Mouse (Mus musculus): ENCODE results near the gene Nutm1. TPM values are rescaled to one million over a fixed set of nuclear protein-coding genes. Genes with fewer than 3 reads are reported as not detected.
A peak's percentile ranks its signal among the peaks of the same experiment; 100 is the strongest.
"Not testable (repeated sequence)": the region's sequence is repeated elsewhere in the genome, so short reads cannot be mapped to it uniquely, and the experiment has no call there.

Nutm1 gene
- 0.05 TPM in 1 of 2 replicates, not detected in the other for polyA plus RNA-seq (2014; fragmentation: Nextera tagmentation; extraction: Ambion mirVana)

GRCm38 (mm10) chr2:112259241-112259962, at the start of gene Nutm1:
Nutm1 (minus strand) TSS chr2:112259291.
- Histone ChIP-seq H3K36me3 (ENCODE audit: control insufficient read depth, insufficient read depth, low read length) (no peaks in the 10 kb centered on the region), H3K9ac (ENCODE audit: low read length) (no peak within 1 kb of the TSS), H3K4me3 (ENCODE audit: low read depth, low read length) (no peak within 1 kb of the TSS), H3K27ac (ENCODE audit: low read depth, low read length) (no peak within 1 kb of the TSS), H3K4me2 (ENCODE audit: low read depth, low read length, severe bottlenecking) (no peak within 1 kb of the TSS), H3K27me3 (ENCODE audit: control insufficient read depth, insufficient read depth, low read length) (no peaks in the 10 kb centered on the region), H3K4me1 (replicated peaks; ENCODE audit: control insufficient read depth, insufficient read depth, low read length) (no peaks in the 10 kb centered on the region), H3K9me3 (ENCODE audit: control insufficient read depth, low read length) (no peaks in the 10 kb centered on the region)
- 77% methylated on average over 10 of the region's 10 CpGs for WGBS
- ATAC-seq (replicated peaks; ENCODE audit: low FRiP score), result no peak
- no peak for DNase-seq (ENCODE audit: low spot score)

DNA sequence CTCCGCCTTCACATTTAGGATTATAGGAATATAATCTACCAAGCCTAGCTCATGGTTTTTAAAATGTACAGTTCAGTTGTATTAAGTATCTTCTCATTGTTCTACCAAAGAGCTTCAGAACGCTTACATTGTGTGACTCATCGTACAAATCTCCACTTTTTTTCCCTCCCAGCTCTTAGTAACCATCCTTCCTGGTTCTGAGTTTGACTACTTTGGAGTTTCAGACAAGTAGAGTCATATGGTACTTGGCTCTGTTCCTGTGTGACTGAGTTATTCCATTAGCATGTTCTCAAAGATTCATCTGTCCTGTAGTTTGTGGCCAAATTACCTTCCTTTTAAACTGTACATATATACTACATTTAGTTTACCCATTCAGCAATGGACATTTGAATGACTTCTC, 49.6 kb upstream of the Nutm1 start:
- Histone ChIP-seq H3K27me3 (ENCODE audit: control insufficient read depth, insufficient read depth, low read length) (no peaks in the 10 kb centered on the region), H3K4me3 (ENCODE audit: low read depth, low read length) (no peak overlapping the region), H3K36me3 (ENCODE audit: control insufficient read depth, insufficient read depth, low read length) (no peaks in the 10 kb centered on the region), H3K9me3 (ENCODE audit: control insufficient read depth, low read length) (no peaks in the 10 kb centered on the region), H3K4me2 (ENCODE audit: low read depth, low read length, severe bottlenecking) (no peak overlapping the region), H3K9ac (ENCODE audit: low read length) (no peak overlapping the region), H3K27ac (ENCODE audit: low read depth, low read length) (no peak overlapping the region), H3K4me1 (replicated peaks; ENCODE audit: control insufficient read depth, insufficient read depth, low read length) (no peaks in the 10 kb centered on the region)
- ATAC-seq (replicated peaks; ENCODE audit: low FRiP score) (no peak), DNase-seq (ENCODE audit: low spot score) (no peak)
- WGBS, result 95% methylated on average over 3 of the region's 3 CpGs

- H3K4me3 ChIP-seq (ENCODE audit: low read depth, low read length), result no peak overlapping the region
- no peak for DNase-seq (ENCODE audit: low spot score)
- H3K9me3 ChIP-seq (ENCODE audit: control insufficient read depth, low read length), result no peaks in the 10 kb centered on the region
- no peaks in the 10 kb centered on the region for H3K36me3 ChIP-seq (ENCODE audit: control insufficient read depth, insufficient read depth, low read length)
- no peaks in the 10 kb centered on the region for H3K27me3 ChIP-seq (ENCODE audit: control insufficient read depth, insufficient read depth, low read length)
- H3K27ac ChIP-seq (ENCODE audit: low read depth, low read length), result no peak overlapping the region
- no peak overlapping the region for H3K9ac ChIP-seq (ENCODE audit: low read length)
- WGBS, result 94% methylated on average over 4 of the region's 4 CpGs
- no peak for ATAC-seq (replicated peaks; ENCODE audit: low FRiP score)
- H3K4me2 ChIP-seq (ENCODE audit: low read depth, low read length, severe bottlenecking), result no peak overlapping the region
- no peaks in the 10 kb centered on the region for H3K4me1 ChIP-seq (replicated peaks; ENCODE audit: control insufficient read depth, insufficient read depth, low read length)
These were observed 39.1 kb upstream of the Nutm1 start for GRCm38 (mm10) chr2:112298221-112298620.

DNA sequence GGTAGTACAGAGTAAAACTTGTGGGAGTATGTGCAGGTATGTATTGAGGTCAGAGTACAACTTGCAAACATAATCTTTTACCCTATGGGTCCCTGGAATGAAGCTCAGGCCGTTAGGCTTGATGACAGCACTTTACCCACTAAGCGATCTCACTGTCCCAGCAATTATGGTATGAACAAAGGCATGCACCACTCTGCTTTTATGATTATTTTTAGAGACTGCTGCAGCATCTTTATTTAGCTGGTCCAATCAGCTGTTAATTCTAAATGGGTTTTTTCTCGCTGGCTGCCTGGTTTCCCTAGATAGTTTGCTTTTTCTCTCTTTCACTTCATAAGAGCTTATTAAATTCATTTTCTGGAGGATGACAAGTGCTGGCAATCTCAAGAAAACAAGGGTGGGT, 37.1 kb upstream of the Nutm1 start:
- Histone ChIP-seq H3K27me3 (ENCODE audit: control insufficient read depth, insufficient read depth, low read length) (no peaks in the 10 kb centered on the region), H3K27ac (ENCODE audit: low read depth, low read length) (no peak overlapping the region), H3K36me3 (ENCODE audit: control insufficient read depth, insufficient read depth, low read length) (no peaks in the 10 kb centered on the region), H3K9ac (ENCODE audit: low read length) (no peak overlapping the region), H3K9me3 (ENCODE audit: control insufficient read depth, low read length) (no peaks in the 10 kb centered on the region), H3K4me3 (ENCODE audit: low read depth, low read length) (no peak overlapping the region), H3K4me2 (ENCODE audit: low read depth, low read length, severe bottlenecking) (no peak overlapping the region), H3K4me1 (replicated peaks; ENCODE audit: control insufficient read depth, insufficient read depth, low read length) (no peaks in the 10 kb centered on the region)
- no peak for DNase-seq (ENCODE audit: low spot score)
- ATAC-seq (replicated peaks; ENCODE audit: low FRiP score), result no peak
- WGBS, result 88% methylated on average over 3 of the region's 3 CpGs

DNA sequence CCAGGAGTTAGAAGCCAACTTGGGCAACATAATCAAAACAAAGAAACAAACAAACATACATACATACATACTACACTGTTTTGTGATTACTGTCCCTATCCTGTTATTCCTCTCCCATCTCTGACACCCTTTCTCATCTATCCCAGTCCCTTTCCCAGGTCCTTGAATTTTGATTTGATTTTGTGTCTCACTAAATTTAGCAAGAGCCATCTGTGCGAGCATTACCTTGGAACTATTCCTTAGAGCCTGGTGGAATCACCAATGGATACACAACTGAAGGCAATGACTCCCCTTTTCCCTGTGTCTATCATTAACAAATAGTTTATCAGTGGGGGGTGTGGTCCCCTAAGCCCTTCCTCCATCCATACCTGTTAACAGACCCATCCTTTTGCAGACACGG, 33.7 kb upstream of the Nutm1 start:
- no peak overlapping the region for H3K9ac ChIP-seq (ENCODE audit: low read length)
- no peak overlapping the region for H3K4me3 ChIP-seq (ENCODE audit: low read depth, low read length)
- DNase-seq (ENCODE audit: low spot score), result no peak
- no peaks in the 10 kb centered on the region for H3K4me1 ChIP-seq (replicated peaks; ENCODE audit: control insufficient read depth, insufficient read depth, low read length)
- no peaks in the 10 kb centered on the region for H3K27me3 ChIP-seq (ENCODE audit: control insufficient read depth, insufficient read depth, low read length)
- no peaks in the 10 kb centered on the region for H3K9me3 ChIP-seq (ENCODE audit: control insufficient read depth, low read length)
- H3K4me2 ChIP-seq (ENCODE audit: low read depth, low read length, severe bottlenecking), result no peak overlapping the region
- no peaks in the 10 kb centered on the region for H3K36me3 ChIP-seq (ENCODE audit: control insufficient read depth, insufficient read depth, low read length)
- no peak overlapping the region for H3K27ac ChIP-seq (ENCODE audit: low read depth, low read length)
- no peak for ATAC-seq (replicated peaks; ENCODE audit: low FRiP score)
- WGBS, result 87% methylated on average over 2 of the region's 2 CpGs

GRCm38 (mm10) chr2:112289507-112289906, 30.4 kb upstream of the Nutm1 start:
- no peak for DNase-seq (ENCODE audit: low spot score)
- ATAC-seq (replicated peaks; ENCODE audit: low FRiP score), result no peak
- WGBS, result 90% methylated on average over 3 of the region's 3 CpGs
- Histone ChIP-seq H3K4me2 (ENCODE audit: low read depth, low read length, severe bottlenecking) (no peak overlapping the region), H3K9ac (ENCODE audit: low read length) (no peak overlapping the region), H3K4me3 (ENCODE audit: low read depth, low read length) (no peak overlapping the region), H3K9me3 (ENCODE audit: control insufficient read depth, low read length) (no peaks in the 10 kb centered on the region), H3K36me3 (ENCODE audit: control insufficient read depth, insufficient read depth, low read length) (no peaks in the 10 kb centered on the region), H3K27me3 (ENCODE audit: control insufficient read depth, insufficient read depth, low read length) (no peaks in the 10 kb centered on the region), H3K27ac (ENCODE audit: low read depth, low read length) (no peak overlapping the region), H3K4me1 (replicated peaks; ENCODE audit: control insufficient read depth, insufficient read depth, low read length) (no peaks in the 10 kb centered on the region)

DNA sequence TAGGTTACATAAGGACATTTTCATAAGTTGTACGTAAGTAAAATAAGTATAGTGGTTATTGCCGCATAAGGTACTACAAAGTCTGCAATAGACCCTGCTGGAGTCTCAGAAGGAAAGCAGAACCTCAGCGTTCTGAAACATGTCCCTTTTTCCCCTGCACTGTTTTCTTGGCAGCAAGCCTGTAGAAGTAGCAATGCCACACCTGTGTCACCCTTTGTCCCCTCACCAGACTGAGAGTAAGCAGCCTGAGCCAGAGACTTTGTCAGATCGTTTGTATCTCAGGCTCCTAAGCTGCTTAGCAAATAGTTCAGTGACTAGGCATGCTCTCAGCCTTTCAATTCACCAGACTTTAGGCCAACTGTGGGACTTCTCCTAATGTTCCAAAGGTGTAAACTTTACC, 28.0 kb upstream of the Nutm1 start:
- no peak overlapping the region for H3K4me2 ChIP-seq (ENCODE audit: low read depth, low read length, severe bottlenecking)
- WGBS, result 68% methylated on average over 4 of the region's 4 CpGs

GRCm38 (mm10) chr2:112286062-112286461, 27.0 kb upstream of the Nutm1 start:
- not testable (repeated sequence) for H3K27me3 ChIP-seq (ENCODE audit: control insufficient read depth, insufficient read depth, low read length); H3K4me3 ChIP-seq (ENCODE audit: low read depth, low read length); H3K27ac ChIP-seq (ENCODE audit: low read depth, low read length); DNase-seq (ENCODE audit: low spot score); H3K4me1 ChIP-seq (replicated peaks; ENCODE audit: control insufficient read depth, insufficient read depth, low read length); ATAC-seq (replicated peaks; ENCODE audit: low FRiP score); H3K9ac ChIP-seq (ENCODE audit: low read length); H3K36me3 ChIP-seq (ENCODE audit: control insufficient read depth, insufficient read depth, low read length); H3K9me3 ChIP-seq (ENCODE audit: control insufficient read depth, low read length); H3K4me2 ChIP-seq (ENCODE audit: low read depth, low read length, severe bottlenecking)
- WGBS, result 94% methylated on average over 1 of the region's 1 CpGs

More for the DNA sequence above, 28.0 kb upstream of the Nutm1 start:
- H3K27me3 ChIP-seq (ENCODE audit: control insufficient read depth, insufficient read depth, low read length), result no peaks in the 10 kb centered on the region
- no peak for ATAC-seq (replicated peaks; ENCODE audit: low FRiP score)
- no peaks in the 10 kb centered on the region for H3K4me1 ChIP-seq (replicated peaks; ENCODE audit: control insufficient read depth, insufficient read depth, low read length)
- no peaks in the 10 kb centered on the region for H3K9me3 ChIP-seq (ENCODE audit: control insufficient read depth, low read length)
- no peak overlapping the region for H3K27ac ChIP-seq (ENCODE audit: low read depth, low read length)
- H3K36me3 ChIP-seq (ENCODE audit: control insufficient read depth, insufficient read depth, low read length), result no peaks in the 10 kb centered on the region
- no peak overlapping the region for H3K4me3 ChIP-seq (ENCODE audit: low read depth, low read length)
- no peak for DNase-seq (ENCODE audit: low spot score)
- H3K9ac ChIP-seq (ENCODE audit: low read length), result no peak overlapping the region

GRCm38 (mm10) chr2:112285031-112285390, 25.9 kb upstream of the Nutm1 start:
- no peaks in the 10 kb centered on the region for H3K4me1 ChIP-seq (replicated peaks; ENCODE audit: control insufficient read depth, insufficient read depth, low read length)
- H3K9ac ChIP-seq (ENCODE audit: low read length), result peak overlapping the region; percentile 66; the same call in 1 of the 2 replicates
- H3K27me3 ChIP-seq (ENCODE audit: control insufficient read depth, insufficient read depth, low read length), result no peaks in the 10 kb centered on the region
- no peak overlapping the region for H3K27ac ChIP-seq (ENCODE audit: low read depth, low read length)
- H3K4me3 ChIP-seq (ENCODE audit: low read depth, low read length), result peak overlapping the region; percentile 44
- no peaks in the 10 kb centered on the region for H3K9me3 ChIP-seq (ENCODE audit: control insufficient read depth, low read length)
- DNase-seq (ENCODE audit: low spot score) (no peak), ATAC-seq (replicated peaks; ENCODE audit: low FRiP score) (no peak)
- WGBS, result 65% methylated on average over 6 of the region's 6 CpGs
- peak overlapping the region; percentile 85 for H3K4me2 ChIP-seq (ENCODE audit: low read depth, low read length, severe bottlenecking)
- H3K36me3 ChIP-seq (ENCODE audit: control insufficient read depth, insufficient read depth, low read length), result no peaks in the 10 kb centered on the region
